Mouse (Mus musculus): ENCODE results near the gene Elf2. TPM values are rescaled to one million over a fixed set of nuclear protein-coding genes. Genes with fewer than 3 reads are reported as not detected.

The Elf2 gene
- polyA plus RNA-seq, 2 experiments: 14.7 to 20.7 TPM

DNA sequence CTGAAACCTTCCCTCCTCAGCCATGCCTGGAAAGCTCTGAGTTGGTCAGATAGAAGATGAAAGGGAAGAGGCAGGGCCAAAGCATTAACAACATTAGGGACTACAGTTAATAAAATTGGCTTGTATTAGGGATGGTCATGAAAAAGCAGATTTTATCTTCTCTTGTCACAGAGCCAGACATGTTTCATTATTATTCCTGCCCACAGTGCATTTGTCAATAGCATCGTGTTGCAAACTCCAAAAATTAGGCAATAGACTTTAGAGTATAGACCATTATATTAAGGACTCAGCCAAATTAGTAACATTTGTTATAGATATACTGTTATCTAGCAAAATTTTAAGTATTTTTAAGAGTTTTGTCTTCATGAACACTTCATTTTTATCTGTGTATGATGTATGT is 43.7 kb downstream of the Elf2 start:
- 67% methylated on average over 1 of the region's 1 CpGs for WGBS (ENCODE audit: insufficient replicate concordance)
- DNase-seq (ENCODE audit: low read depth in 3 of 3, low spot score in 3 of 3) (no peak), ATAC-seq (ENCODE audit: insufficient read depth) (no peak)
- Histone ChIP-seq H3K4me2 (ENCODE audit: low read depth) (no peak overlapping the region), H3K9me3 (ENCODE audit: control insufficient read depth, low read length) (no peaks in the 10 kb centered on the region), H3K4me3 (ENCODE audit: insufficient read depth in 1 of 2, low read depth in 2 of 2, low read length in 2 of 2) (no peak overlapping the region), H3K4me1 (replicated peaks; ENCODE audit: control insufficient read depth in 2 of 2, insufficient read depth in 2 of 2, low read length in 1 of 2) (no peaks in the 10 kb centered on the region), H3K27me3 (ENCODE audit: control insufficient read depth, insufficient read depth, low read length) (no peaks in the 10 kb centered on the region), H3K9ac (replicated peaks) (no peak overlapping the region), H3K27ac (no peak overlapping the region), H3K36me3 (replicated peaks; ENCODE audit: control insufficient read depth, insufficient read depth, low read depth) (peaks cover 13% of the 10 kb centered on the region)
- no peak for TF ChIP-seq CTCF (IDR thresholded peaks at IDR 0.05; ENCODE audit: low read depth)
- no peak for TF ChIP-seq EP300 (IDR thresholded peaks at IDR 0.05; ENCODE audit: low read depth)

DNA sequence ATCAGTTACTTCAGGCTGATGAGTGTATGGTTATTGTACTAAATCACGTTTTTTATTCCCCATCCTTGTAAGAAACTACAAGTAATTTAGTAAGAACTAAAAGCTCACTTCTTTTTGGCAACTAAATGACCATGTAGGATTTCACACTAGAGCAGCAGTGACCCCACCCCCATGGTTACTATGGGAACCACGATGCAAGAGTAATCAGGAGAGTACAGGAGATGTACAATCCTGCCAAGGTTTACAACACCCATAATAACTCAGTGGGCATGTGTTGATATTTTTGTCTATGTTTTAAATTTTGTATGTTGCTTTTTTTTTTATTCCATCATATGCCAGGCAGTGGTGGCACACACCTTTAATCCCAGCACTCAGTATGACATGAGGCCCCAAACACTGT is 45.2 kb downstream of the Elf2 start:
- no peaks in the 10 kb centered on the region for H3K27me3 ChIP-seq (ENCODE audit: control insufficient read depth, insufficient read depth, low read length)
- H3K9me3 ChIP-seq (ENCODE audit: control insufficient read depth, low read length): no peaks in the 10 kb centered on the region
- H3K36me3 ChIP-seq (replicated peaks; ENCODE audit: control insufficient read depth, insufficient read depth, low read depth): peaks cover 10% of the 10 kb centered on the region
- no peak overlapping the region for H3K4me2 ChIP-seq (ENCODE audit: low read depth)
- ATAC-seq (ENCODE audit: insufficient read depth) (no peak), DNase-seq (ENCODE audit: low read depth in 3 of 3, low spot score in 3 of 3) (peak in 1 of 3 experiments; percentile 20)
- no peaks in the 10 kb centered on the region for H3K4me1 ChIP-seq (replicated peaks; ENCODE audit: control insufficient read depth in 2 of 2, insufficient read depth in 2 of 2, low read length in 1 of 2)
- WGBS (ENCODE audit: insufficient replicate concordance): 68% methylated on average over 2 of the region's 2 CpGs
- H3K9ac ChIP-seq (replicated peaks): no peak overlapping the region
- no peak overlapping the region for H3K4me3 ChIP-seq (ENCODE audit: insufficient read depth in 1 of 2, low read depth in 2 of 2, low read length in 2 of 2)
- H3K27ac ChIP-seq: no peak overlapping the region
- TF ChIP-seq CTCF (IDR thresholded peaks at IDR 0.05; ENCODE audit: low read depth) (no peak), EP300 (IDR thresholded peaks at IDR 0.05; ENCODE audit: low read depth) (no peak)

DNA sequence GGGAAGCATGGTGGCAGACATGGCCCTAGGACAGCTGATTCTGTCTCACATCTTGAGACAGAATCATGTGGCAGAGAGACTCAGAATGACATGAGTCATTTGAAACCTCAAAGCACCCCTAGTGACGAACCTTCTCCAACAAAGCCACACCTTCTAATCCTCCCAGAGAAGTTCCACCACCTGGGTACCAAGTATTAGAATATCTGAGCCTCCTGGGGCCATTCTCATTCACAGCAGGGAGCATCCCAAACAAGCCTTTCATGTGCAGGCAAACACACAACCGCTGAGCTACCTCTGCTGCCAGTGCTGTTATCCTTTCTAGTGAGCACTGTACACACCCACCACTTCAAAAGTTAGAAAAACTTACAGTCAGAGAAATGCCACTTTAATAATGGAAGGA is 46.2 kb downstream of the Elf2 start:
- no peak for DNase-seq (ENCODE audit: low read depth in 3 of 3, low spot score in 3 of 3)
- H3K27ac ChIP-seq: no peak overlapping the region
- H3K9ac ChIP-seq (replicated peaks): no peak overlapping the region
- TF ChIP-seq EP300 (IDR thresholded peaks at IDR 0.05; ENCODE audit: low read depth): no peak
- no peak for TF ChIP-seq CTCF (IDR thresholded peaks at IDR 0.05; ENCODE audit: low read depth)
- H3K36me3 ChIP-seq (replicated peaks; ENCODE audit: control insufficient read depth, insufficient read depth, low read depth): peaks cover 10% of the 10 kb centered on the region
- no peak overlapping the region for H3K4me3 ChIP-seq (ENCODE audit: insufficient read depth in 1 of 2, low read depth in 2 of 2, low read length in 2 of 2)
- H3K9me3 ChIP-seq (ENCODE audit: control insufficient read depth, low read length): no peaks in the 10 kb centered on the region
- no peak overlapping the region for H3K4me2 ChIP-seq (ENCODE audit: low read depth)
- 55% methylated on average over 2 of the region's 2 CpGs for WGBS (ENCODE audit: insufficient replicate concordance)
- no peaks in the 10 kb centered on the region for H3K27me3 ChIP-seq (ENCODE audit: control insufficient read depth, insufficient read depth, low read length)
- ATAC-seq (ENCODE audit: insufficient read depth): no peak
- no peaks in the 10 kb centered on the region for H3K4me1 ChIP-seq (replicated peaks; ENCODE audit: control insufficient read depth in 2 of 2, insufficient read depth in 2 of 2, low read length in 1 of 2)

DNA sequence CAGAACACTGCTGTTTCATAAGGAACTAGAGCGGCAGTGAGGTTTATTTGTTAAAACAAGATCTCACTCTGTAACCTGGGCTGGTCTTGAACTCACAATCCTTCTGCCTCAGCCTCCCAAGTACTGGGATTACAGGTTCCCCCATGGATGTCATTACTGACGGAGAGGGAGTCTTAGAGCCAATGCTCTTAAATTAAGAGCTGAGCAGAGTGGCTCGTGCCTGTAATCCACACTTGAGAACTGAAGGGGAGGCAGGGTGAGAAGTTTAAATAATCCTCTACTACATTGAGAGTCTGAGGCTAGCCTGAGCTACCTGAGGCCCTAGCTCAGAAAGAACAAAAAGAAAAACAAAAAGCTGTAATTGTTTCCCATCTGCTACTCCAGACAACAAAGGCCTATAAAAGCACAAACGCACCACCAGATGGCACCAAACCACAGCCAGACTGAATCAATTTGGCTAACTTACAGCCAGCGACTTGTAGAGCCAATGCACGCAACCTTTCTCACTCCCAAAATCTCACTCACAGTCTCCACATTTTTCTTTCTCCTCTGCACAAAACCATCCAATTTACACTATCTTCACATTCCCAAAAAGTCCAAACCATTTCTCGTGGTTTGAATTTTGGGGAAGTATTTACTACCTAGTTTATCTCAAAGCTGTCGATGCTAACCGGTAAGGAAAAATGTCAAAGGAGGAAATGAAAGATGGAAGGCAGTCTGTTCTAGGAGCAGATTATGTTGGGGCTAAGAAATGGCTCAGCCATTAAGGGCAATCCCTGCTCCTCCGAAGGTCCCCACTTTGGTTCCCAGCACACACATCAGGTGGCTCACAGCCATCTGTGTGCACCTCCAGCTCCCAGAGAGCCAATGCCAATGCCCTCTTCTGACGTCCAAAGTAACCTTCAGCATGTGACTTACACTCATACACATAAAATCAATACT is 51.3 kb downstream of the Elf2 start:
- no peak overlapping the region for H3K4me3 ChIP-seq (ENCODE audit: insufficient read depth in 1 of 2, low read depth in 2 of 2, low read length in 2 of 2)
- no peaks in the 10 kb centered on the region for H3K4me1 ChIP-seq (replicated peaks; ENCODE audit: control insufficient read depth in 2 of 2, insufficient read depth in 2 of 2, low read length in 1 of 2)
- TF ChIP-seq CTCF (IDR thresholded peaks at IDR 0.05; ENCODE audit: low read depth) (peak; percentile 84), EP300 (IDR thresholded peaks at IDR 0.05; ENCODE audit: low read depth) (no peak)
- H3K27ac ChIP-seq: no peak overlapping the region
- no peaks in the 10 kb centered on the region for H3K9me3 ChIP-seq (ENCODE audit: control insufficient read depth, low read length)
- peak in 2 of 3 experiments; percentile 45 to 57 for DNase-seq (ENCODE audit: low read depth in 3 of 3, low spot score in 3 of 3)
- no peak overlapping the region for H3K9ac ChIP-seq (replicated peaks)
- H3K27me3 ChIP-seq (ENCODE audit: control insufficient read depth, insufficient read depth, low read length): no peaks in the 10 kb centered on the region
- no peak for ATAC-seq (ENCODE audit: insufficient read depth)
- H3K4me2 ChIP-seq (ENCODE audit: low read depth): no peak overlapping the region
- 57% methylated on average over 11 of the region's 11 CpGs for WGBS (ENCODE audit: insufficient replicate concordance)
- peaks cover 16% of the 10 kb centered on the region for H3K36me3 ChIP-seq (replicated peaks; ENCODE audit: control insufficient read depth, insufficient read depth, low read depth)

DNA sequence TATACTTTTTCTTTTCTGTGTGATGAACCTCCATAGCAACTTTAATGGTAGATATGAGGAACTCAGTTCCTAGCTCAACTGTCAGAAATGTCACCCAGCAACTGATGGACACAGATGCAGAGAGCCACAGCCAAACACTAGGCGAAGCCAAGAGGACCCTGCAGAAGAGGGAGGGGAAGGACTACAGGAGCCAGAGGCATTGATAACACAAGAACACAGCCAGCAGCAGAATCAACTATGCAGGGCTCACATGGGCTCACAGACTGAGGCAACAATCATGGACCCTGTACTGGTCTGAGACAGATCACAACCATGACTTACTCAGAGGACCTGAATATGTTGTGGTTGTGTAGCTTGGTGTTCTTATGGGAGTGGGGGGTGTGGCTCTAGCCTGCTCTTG is 56.1 kb downstream of the Elf2 start:
- no peak for ATAC-seq (ENCODE audit: insufficient read depth)
- Histone ChIP-seq H3K27ac (no peak overlapping the region), H3K4me1 (replicated peaks; ENCODE audit: control insufficient read depth in 2 of 2, insufficient read depth in 2 of 2, low read length in 1 of 2) (peaks cover 0 to 3% of the 10 kb centered on the region in 2 experiments; a peak in 1 of 4 replicates), H3K27me3 (ENCODE audit: control insufficient read depth, insufficient read depth, low read length) (no peaks in the 10 kb centered on the region), H3K9me3 (ENCODE audit: control insufficient read depth, low read length) (no peaks in the 10 kb centered on the region), H3K4me2 (ENCODE audit: low read depth) (no peak overlapping the region), H3K4me3 (ENCODE audit: insufficient read depth in 1 of 2, low read depth in 2 of 2, low read length in 2 of 2) (no peak overlapping the region), H3K9ac (replicated peaks) (no peak overlapping the region), H3K36me3 (replicated peaks; ENCODE audit: control insufficient read depth, insufficient read depth, low read depth) (peaks cover 10% of the 10 kb centered on the region)
- 47% methylated on average over 1 of the region's 1 CpGs for WGBS (ENCODE audit: insufficient replicate concordance)
- TF ChIP-seq EP300 (IDR thresholded peaks at IDR 0.05; ENCODE audit: low read depth) (no peak), CTCF (IDR thresholded peaks at IDR 0.05; ENCODE audit: low read depth) (no peak)
- DNase-seq (ENCODE audit: low read depth in 3 of 3, low spot score in 3 of 3): no peak
